Mouse (Mus musculus) embryo, embryonic 10 days (tissue): ENCODE results near the gene Prkrip1.

Experiments used
- DNase-seq: peaks from one replicate; pipeline ENCODE4 v3.0.0-alpha.2; 2015; ENCODE audit warnings: low spot score

Gene Prkrip1

DNA sequence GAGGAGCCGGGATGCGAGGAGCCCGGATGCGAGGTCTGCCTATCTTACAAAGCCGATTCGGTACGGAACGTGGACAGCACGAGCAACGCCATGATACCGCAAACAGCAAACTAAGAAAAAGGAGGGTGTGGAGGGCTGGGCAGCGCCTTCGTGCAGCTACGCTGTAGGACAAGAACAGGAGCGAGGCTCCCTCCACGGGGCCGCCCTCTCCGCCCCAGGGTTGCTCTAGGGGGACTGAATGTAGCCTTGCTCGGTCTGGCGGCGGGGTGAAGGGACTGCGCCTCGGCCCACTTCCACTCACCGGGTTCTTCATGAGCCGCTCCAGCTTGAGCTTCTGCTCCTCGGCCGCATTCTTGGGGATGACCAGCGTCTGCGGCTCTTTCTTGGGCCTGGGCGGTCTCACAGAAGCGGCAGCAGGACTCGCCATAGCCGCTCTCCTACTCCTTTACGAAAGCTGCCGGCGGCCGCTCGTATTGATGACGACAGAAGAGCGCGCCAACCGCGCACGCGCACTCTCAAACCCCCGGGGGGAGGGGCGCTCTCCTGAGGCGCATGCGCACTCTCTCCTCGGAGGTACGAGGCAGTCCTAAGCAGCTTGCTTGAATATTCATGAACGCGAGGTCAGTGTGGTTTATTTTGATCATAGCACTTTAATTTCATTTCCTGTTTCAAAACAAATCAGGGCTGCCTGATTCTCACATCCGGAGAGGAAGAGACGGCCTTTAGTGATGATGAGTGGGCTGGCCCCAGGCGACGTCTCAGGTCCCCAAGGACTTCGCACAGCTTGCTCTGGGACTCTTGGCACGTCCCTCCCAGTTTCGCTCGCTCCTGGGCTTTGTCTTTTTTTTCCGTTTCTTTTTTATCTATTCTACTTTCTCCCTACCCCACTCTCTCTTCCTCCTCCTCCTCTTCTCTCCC, at the start of gene Prkrip1:
Prkrip1 (minus strand) TSS at position 490 of the 918 bp plus-strand sequence.
- peak; percentile 96 for DNase-seq

DNA sequence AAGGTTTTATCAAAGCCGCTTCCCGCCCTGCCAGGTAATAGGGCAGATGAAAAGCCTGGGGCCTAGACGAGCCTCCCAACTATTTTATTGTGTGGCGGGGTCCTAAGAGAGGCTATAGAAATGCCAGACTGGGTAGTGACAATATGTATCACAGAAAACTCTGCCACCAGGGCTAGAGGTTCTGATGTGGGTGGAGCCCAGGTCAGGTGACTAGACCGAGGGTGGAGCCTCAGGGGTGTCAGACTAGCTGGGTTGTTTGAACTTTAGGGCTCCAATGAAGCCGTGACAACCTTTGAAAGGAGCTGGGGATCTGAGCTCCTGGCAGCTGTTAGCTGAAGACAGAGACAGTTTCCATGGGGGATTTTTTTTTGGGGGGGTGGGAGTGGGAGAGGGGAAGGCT, 49.7 kb upstream of the Prkrip1 start:
- DNase-seq: no peak

DNA sequence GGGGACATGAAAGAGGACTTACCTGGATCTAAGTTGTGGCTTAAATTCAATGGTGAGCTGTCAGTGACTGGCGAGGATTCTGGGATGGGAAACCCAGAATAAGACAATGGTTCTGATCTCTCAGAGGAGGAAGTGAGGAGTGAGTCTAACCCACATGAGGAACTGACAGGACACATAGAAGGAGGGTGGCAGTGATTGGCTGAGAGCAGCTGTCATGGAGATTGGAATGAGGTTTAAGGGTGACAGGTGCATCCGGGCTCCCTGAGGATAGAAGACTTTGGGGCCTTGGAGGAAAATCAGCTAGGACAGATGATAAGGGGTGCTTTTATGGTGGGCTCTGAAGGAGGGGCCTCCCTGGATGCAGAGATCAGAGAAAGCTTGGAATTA, 47.7 kb upstream of the Prkrip1 start, which contains the start of gene Sh2b2:
Sh2b2 (minus strand) TSS at position 105 of the 387 bp plus-strand sequence.
- no peak for DNase-seq

DNA sequence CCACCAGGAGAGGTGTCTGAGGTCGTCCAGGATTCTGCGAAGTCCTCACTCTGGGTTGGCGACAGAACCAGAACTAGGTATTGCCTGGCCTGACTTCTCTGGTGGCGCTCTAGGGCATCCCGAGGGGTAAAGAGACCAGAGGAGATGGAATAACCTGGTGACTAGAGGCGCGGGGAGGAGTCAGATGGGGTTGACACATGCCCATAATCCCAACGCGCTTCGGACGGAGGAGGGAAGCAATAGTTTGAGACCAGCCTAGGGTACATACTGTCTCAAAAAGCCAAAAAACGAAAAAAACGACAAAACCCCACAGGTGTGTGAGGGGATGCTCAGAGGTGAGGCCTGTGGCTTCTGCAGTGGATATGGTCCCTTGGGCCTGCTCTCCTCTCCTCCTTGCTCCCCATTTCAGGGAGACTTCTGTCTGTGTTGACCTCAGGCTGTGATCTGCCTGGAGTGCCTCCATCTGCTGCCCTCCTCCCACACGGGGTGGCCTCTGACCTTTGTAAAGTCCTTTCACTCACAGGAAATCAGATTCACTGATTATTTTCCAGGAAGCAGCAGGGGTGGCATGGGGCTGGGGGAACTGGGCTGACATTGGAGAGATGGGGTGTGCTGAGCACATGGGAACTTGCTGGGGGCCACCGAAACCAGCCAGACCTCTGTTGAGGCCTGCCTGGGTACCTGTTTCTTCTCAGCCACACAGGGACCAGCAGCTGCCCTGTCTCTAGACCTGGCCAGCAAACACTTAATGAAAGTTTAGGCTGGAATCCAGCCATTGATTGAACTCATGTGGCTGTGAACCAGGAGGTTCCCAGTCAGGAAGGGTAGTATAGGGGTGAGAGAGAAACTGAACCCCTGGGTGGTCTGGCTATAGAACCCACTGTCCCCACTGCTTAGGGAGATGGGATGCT, 47.0 kb upstream of the Prkrip1 start:
- peak; percentile 58 for DNase-seq

DNA sequence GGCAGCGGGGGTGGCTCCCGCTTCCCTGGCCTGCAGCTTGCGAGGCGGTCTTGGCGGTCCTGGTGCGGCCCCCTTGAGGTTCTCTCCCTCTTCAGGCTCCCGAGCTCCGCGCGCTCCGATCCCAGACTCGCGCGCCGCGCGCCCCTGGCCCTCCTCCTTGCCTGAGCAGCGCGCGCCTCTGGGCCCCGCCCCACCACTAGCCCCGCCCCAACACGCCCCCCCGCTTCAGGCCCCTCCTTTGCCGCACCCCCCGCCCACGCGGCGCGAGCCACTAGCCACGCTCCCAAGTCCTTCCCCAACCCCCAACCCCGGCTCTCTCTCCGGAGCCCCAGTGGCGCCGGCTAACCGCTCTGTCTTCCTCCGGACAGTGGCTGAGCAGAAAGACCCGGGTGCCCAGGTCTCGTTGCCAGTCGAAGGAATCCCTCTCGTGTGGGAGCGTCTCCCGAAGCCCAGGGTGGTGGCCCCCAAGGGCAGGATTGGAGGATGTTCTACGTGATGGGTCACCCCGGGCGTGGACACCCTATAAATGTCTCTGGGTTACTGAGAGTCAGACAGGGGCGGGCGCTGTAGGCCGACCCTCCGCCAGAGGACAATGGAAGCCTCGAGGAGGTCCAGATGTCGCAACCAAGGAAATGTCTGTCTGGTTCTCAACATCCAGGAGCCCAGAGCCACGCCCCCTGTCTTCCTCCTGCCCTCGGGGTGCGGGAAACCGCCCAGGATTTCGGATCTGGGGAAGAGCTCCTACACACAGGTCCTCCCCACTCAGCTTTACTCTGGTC, 46.2 kb upstream of the Prkrip1 start:
- DNase-seq: peak; percentile 86

DNA sequence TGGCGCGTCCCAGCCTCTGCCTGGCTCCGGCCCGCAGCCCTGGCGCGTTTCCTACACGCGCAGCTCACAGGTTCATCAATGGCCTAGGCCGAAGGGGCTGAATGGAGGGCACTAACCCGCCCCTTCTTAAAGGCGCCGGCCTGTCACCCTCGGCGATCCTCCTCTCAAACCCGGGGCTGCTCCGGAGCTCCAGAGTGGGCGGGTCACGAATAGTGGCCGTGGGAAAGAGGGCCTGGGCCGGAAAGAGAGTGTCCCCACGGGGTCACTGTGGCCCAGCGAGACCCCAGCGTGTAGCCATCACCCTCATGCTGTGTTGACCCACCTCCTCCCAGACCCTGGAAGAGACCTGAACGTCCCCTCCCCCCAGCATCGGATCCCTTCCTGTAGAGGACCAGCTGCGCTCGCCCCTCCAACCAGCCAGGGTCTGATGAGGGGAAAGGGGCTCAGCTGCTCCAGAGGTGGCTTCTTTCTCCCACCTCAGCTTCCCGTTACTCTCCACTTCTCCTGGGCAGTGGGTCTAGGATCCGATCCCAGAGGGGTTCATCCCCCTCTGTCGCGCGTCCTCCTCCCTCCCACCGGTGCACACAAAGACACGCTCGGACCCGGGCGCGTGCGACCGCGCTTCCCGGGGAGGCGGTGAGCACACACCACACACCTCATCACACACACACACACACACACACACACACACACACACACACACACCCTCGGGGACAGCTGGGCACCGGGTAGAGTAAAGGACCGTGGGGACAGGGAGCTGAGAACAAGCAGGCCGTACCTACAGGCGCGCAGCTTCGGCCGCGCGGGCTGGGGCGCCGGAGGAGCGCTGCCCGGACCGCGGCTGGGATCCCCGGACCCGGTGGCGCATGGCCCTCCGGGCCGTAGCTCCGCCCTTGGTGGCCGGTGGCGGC, 45.3 kb upstream of the Prkrip1 start:
- peak; percentile 69 for DNase-seq

DNA sequence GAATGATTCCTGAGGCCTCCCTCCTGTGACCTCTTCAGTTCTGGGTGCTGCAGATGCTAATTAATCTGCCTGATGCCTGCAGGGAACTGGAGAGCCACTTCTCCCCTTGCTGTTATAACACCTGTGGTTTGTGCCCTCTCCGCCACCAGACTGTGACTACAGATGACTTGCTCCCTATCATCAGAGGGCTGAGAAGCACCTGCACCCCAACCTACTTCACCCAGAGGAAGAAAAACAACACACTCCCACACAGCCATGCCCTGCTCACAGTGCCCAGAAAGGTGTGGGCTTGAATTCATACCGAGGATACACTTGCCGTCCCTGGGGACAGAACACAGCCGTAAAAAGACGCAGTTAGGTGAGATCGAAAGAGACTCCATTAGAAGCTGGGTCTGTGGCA, 42.4 kb upstream of the Prkrip1 start:
- no peak for DNase-seq

DNA sequence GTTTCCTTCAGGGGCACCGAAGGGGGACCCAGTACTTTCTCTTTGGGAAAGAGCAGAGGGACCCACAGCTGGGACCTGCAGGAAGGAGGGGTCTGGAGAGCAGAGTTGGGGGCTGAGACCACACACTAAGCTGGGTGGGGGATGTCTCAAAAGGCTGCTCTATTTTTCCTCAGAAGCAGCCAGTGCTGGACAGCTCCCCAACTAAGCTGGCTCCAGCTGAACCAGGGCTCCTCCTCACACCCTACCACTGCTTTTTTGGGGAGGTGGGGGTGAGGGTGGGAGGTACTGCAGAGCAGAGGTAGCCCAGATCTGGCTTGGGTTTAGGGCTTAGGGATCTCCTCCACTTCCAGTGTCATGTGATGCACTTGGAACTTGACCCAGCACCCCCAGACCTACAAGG, 41.6 kb upstream of the Prkrip1 start:
- DNase-seq: no peak

DNA sequence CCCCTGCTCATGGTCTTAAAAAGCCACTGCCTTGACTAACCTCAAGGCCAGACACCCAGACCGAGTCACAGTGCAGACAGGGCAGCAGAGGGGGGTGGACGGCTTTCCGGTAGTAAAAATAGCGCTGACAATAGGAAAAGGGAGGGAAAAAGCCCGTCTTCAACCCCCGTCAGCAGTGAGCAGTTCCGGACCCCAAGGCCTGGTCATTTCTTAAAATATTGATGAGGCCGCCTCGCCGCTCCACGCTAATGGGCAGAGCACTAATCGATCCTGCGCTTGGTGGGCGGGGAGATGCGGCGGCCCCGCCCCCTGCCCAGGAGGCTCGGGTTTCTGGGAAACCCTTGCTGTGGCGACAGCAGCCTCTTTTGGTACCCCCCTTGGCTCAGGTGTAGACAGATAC, 38.8 kb upstream of the Prkrip1 start:
- peak; percentile 45 for DNase-seq

DNA sequence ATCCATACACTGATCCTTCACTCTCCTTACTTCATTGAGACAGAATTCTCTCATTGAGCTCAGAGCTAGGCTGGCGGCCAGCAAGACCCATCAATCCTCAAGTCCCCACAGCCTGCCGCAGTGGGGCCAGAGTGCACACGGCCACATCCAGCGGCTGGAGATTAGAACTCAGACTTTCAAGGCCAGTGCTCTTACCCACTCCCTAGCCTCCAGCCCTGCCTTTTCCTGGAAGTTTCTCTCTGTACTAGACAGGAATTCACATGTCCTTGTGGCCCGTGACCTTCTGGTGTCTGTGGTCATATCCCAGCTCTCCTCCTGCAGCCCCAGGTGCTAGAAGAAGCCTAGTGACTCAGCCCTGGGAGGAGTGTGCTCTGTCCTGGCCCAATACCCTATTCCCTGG, 37.8 kb upstream of the Prkrip1 start:
- DNase-seq: no peak

DNA sequence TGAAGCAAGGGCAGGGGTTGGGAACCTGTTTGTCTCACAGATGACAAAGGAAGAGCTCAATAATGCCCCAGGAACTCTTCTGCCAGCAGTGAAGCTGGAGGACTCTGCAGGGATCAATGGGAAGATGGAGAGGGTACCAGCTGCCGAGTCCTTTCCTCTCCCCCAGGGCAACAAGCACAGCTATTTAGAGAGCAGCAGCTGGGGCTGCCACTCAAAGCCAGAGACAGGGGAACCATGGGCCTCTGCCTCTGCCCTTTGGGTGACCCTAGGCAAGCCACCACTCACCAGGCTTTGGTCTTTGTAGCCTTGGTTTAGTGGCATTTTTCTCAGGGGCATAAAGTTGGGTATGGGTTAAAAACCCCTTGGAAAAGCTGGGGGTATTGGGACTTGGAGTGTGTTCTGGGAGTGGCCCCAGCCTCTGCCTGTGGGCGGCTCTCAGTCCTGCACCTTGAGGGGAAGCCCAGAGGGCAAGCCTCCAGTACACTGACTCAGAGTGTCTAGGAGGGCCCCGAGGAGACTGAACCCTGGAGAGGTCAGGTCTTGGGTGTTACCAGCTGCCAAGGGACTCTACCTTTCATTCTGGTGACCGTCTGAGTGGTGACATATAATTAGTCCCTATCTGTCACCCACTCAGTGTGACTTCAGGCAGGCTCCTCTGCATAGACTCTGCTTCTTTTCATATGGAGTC, 31.7 kb upstream of the Prkrip1 start:
- peak; percentile 20 for DNase-seq

DNA sequence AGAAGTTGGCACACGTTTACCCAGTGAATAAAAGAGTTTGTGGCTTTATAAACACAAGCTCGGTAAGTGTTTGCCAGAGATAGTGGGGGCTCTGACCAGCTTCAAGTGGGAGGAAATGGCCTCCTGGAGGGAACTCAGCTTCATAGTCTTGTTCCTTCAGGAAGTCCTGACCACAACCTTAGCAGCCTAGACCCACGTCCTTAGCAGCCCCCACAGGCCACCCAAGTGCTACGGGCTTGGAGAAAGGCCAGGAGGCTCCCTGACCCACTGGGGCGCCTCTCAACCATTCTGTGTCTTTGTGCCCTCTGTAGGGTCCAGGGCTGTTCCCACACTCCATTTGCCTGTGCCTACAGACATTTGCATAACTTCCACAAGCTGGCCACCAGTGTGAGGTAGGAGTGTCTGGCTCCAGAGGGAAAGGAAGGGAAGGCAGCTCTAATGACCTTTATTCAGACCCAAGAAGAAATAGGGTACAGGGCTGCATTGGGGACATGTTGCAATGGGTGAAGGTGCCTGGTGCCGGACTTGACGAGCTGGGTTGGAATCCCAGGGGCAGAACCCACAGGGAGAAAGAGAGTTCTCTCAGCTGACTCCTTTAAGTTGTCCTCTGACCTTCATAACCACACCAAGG, 27.6 kb upstream of the Prkrip1 start:
- DNase-seq: no peak

DNA sequence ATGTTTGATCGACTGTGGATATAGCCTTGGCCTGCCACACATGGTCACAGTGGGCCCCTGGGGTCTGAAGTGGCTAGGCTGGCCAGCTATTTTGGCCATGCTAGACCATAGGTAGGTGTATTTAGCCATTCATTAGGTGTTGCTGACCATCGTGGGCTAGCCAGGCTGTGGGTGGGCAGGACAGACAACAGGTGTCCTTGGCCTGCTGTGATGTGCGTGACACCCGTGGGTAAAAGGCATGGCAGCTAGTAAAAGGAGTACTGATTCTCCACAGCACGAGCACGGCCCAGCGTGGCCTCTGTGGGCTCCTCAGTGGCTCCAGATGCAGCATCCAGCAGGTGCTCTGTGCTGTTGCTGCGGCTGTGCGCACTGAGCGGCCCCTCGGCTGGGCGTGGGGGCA, 19.8 kb upstream of the Prkrip1 start:
- no peak for DNase-seq

DNA sequence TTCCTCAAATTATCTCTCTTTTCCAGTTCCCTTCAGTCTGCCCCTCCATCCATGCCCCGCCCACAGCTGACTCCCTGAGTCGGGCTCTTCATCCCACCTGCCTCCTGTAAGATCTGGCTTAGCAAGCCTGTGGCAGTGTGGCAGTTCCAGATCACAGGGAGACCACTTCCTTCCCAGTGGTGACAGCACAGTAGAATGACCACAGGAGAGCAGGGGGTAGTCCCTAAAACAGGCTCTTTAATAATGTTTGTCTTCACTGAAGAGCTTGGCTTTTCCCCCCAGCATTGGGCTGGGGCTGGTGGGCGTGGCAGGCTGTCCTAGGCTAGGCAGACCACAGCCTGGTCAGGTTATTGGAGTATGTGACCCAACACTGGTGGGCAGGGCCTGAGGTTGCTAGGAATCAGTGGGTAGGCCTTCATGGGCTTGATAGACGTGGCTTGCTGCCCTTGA, 19.2 kb upstream of the Prkrip1 start:
- no peak for DNase-seq

DNA sequence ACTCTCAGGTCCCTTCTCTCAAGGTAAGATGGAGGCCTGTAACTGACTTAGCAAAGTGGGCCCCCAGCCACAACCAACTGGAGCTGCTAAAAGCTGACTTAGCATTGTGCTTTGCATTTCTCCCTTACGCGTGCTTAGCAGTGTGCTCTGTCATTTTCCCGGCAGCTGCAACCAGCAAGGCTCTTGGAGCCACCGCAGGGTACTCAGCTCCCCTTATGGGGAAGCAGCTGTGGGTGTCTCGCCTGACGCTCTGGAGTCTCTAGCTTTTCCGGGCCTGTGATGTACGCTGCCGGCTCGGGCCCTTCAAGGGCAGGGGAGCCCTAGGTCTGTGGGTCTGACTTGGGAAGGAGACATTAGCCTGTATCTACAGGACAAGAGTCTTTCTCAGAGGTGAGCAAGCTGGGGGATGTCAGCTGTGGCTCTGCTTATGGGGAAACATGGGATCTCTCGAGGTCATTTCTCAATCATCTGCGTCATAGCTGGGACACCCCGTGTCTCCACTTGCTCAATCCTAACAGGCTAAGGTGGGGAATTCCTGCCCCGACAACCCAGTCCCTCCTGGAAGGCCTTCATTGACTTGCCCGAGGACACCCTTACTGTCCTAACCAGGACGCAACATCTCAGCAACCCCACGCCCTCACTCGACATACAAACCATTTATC, 18.4 kb upstream of the Prkrip1 start:
- DNase-seq: no peak

DNA sequence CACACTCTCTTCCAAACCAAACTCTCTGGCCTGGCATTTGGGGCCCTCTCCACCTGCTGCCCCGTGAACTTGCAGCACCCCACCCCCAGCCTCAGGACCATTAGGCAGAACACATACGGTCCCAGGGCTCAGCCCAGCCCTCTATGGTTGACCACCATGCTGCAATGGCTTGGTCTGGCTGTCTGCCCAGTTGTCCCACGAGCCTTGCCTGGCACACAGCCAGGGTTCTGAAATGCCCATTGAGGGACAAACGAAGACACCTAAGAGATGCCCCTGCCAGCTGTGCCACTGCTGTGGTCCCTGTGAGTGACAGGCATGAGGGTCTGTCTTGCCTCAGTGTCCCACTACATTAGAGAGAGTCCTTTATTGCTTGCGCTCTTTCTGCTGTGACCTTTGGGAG, 17.2 kb upstream of the Prkrip1 start:
- DNase-seq: no peak

DNA sequence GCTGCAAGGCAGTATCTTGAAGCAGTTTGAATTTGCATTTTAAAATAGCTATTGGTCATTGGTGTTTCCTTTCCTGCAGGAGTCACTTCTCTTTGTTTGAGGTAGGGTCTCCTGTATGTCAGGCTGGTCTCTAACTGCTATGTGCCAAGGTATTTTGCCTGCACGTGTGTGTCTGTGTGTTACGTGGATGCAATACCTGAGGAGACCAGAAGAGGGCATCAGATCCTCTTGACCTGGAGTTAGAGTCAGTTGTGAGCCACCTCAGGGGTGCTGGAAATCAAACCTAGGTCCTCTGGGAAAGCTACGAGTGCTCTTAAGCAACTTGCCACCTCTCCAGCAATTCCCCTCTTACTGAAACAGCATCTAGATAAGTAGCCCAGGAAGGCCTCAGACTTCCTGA, 16.4 kb upstream of the Prkrip1 start:
- DNase-seq: no peak

DNA sequence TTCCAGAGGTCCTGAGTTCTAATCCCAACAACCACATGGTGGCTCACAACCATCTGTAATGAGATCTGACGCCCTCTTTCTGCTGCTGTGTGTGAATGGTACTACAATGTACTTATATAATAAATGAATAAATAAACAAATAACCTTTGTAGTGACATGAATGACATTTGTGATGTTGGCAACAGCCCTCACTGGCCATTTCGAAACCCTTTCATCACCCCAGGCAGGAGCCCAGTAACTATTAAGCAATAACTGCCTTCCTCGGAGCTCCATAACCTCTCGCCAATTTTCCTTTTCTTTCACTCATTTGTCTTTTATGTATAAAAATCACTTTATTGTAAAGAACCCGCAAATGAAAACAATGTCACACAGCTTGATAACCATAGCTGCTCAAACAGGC, 15.0 kb upstream of the Prkrip1 start:
- DNase-seq: no peak

DNA sequence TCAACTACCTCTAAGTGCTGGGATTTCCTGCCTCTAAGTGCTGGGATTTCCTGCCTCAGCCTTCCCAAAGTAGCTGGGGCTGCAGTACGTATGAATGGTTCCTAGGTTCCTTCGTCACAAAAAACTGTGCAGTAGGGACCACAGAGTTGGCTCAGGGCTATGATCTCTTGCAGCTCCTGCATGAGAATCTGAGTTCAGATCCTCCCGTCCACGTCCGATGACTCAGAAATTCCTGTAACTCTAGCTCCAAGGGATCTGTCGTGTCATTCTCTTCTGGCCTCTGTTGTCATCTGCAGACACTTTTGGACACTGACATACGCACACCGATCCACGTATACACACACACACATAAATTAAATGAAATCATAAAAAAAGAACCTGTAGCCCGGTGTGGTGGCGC, 14.0 kb upstream of the Prkrip1 start:
- no peak for DNase-seq
